In the genomic region with DNA sequence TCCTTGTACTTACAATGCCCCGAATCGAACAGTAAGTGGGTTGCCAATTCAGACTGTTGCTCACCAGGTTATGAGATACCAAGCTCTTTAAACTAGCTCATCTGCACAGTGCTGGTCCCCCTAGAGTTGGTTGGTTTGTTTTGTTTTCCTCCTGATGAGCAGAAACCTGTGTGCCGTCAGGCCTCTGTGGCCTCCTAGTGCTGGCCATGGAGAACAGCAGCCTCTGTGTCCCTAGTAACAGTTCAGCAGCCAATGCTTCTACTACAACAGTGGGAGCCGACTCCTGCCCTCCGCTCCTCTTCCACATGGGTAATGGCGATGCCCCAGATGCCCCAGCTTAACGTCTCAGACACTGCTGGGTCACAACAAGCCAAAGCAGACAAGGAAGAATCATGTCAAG, we compare ENCODE assay signal across 9 mouse cellular contexts.
DNase-seq lines count a peak whose midpoint lies in the region; ATAC-seq and TF ChIP-seq lines count a peak whose summit lies in the region.
"Had no signal": no experiment of that assay in that cellular context is flagged by ENCODE, and none has a peak within 500 bp of the region (broad histone marks: within the 10 kb centered on the region; RNA-seq: fewer than 3 reads in every experiment).

No protein-coding gene starts in this region.

- H3K27ac ChIP-seq in MEL (ENCODE audit: control insufficient read depth, low read depth, low read length): no peak overlapping the region
- H3K27ac ChIP-seq in cerebellum, adult 2 months (ENCODE audit: insufficient read depth, low read length): no peak overlapping the region
- no peak overlapping the region for H3K27ac ChIP-seq in stomach, embryonic 15.5 days
- H3K27ac ChIP-seq in limb, embryonic 10.5 days: no peak overlapping the region

- no peaks in the 10 kb centered on the region for H3K27me3 ChIP-seq in MEL (ENCODE audit: control insufficient read depth in 1 of 2, insufficient read depth in 2 of 2, low read length in 2 of 2)
- H3K27me3 ChIP-seq in cerebellum, adult 2 months (ENCODE audit: control insufficient read depth, insufficient read depth, low read length): no peaks in the 10 kb centered on the region
- H3K27me3 ChIP-seq in stomach, embryonic 15.5 days (replicated peaks): no peaks in the 10 kb centered on the region
- H3K27me3 ChIP-seq in limb, embryonic 10.5 days (ENCODE audit: low read depth, poor library complexity, severe bottlenecking): no peaks in the 10 kb centered on the region

- no peak overlapping the region for H3K9ac ChIP-seq in MEL (ENCODE audit: control insufficient read depth, low read depth, low read length, poor library complexity, severe bottlenecking)
- no peak overlapping the region for H3K9ac ChIP-seq in stomach, embryonic 15.5 days

- no peak overlapping the region for H3K4me2 ChIP-seq in stomach, embryonic 15.5 days

- peaks cover 3% of the 10 kb centered on the region; the same call in 1 of the 2 replicates for H3K79me2 ChIP-seq in MEL (ENCODE audit: control insufficient read depth, insufficient read depth, low read length, poor library complexity)

- no peaks in the 10 kb centered on the region for H3K4me1 ChIP-seq in MEL (ENCODE audit: control insufficient read depth in 1 of 2, insufficient read depth in 2 of 2, low read length in 2 of 2)
- H3K4me1 ChIP-seq in cerebellum, adult 2 months (ENCODE audit: control insufficient read depth, insufficient read depth, low read length): peaks cover 12% of the 10 kb centered on the region
- no peaks in the 10 kb centered on the region for H3K4me1 ChIP-seq in stomach, embryonic 15.5 days
- no peaks in the 10 kb centered on the region for H3K4me1 ChIP-seq in limb, embryonic 10.5 days

- TF ChIP-seq CTCF in MEL (IDR thresholded peaks at IDR 0.05 in 2 of 3, conservative IDR thresholded peaks at IDR 0.05 in 1 of 3; ENCODE audit: control insufficient read depth in 1 of 3, insufficient read depth in 1 of 3, low read depth in 2 of 3, low read length in 3 of 3, poor library complexity in 1 of 3, severe bottlenecking in 1 of 3): peak; percentile 43 to 60 (median 43)
- peak; percentile 63 for TF ChIP-seq CTCF in cerebellum, adult 2 months (IDR thresholded peaks at IDR 0.05; ENCODE audit: borderline replicate concordance, insufficient read depth, low read depth, low read length)

- no peak for TF ChIP-seq EP300 in MEL (IDR thresholded peaks at IDR 0.05; ENCODE audit: low read depth in 1 of 2, low read length in 2 of 2)

- TF ChIP-seq RAD21 in MEL (IDR thresholded peaks at IDR 0.05; ENCODE audit: low read depth, low read length): peak; percentile 49

- H3K4me3 ChIP-seq in MEL (ENCODE audit: control insufficient read depth in 1 of 2, insufficient read depth in 1 of 2, low read depth in 2 of 2, low read length in 2 of 2): no peak overlapping the region
- no peak overlapping the region for H3K4me3 ChIP-seq in cerebellum, adult 2 months (replicated peaks; ENCODE audit: insufficient read depth, low read depth, low read length)
- H3K4me3 ChIP-seq in stomach, embryonic 15.5 days (replicated peaks): no peak overlapping the region
- H3K4me3 ChIP-seq in limb, embryonic 10.5 days: no peak overlapping the region
- H3K4me3 ChIP-seq: erythroblast, embryonic 14.5 days had no signal

- DNase-seq in kidney, postnatal 10 days: peak; percentile 43
- no peak for DNase-seq in kidney, adult 11 months
- peak; percentile 55 for DNase-seq in MEL (ENCODE audit: low read depth, low spot score)
- DNase-seq in cerebellum, adult 2 months: peak; percentile 38 to 41
- DNase-seq in limb, embryonic 10.5 days (ENCODE audit: low spot score): no peak
- DNase-seq in right cerebral cortex, postnatal 36 days (ENCODE audit: low spot score in 2 of 2): no peak

- WGBS in cerebellum, adult 2 months: 44% methylated on average over 7 of the region's 7 CpGs
- WGBS in stomach, embryonic 15.5 days: 57% methylated on average over 7 of the region's 7 CpGs
- WGBS in limb, embryonic 10.5 days: 57% methylated on average over 7 of the region's 7 CpGs

- H3K9me3 ChIP-seq in MEL (replicated peaks; ENCODE audit: insufficient read depth, low read length): no peaks in the 10 kb centered on the region
- H3K9me3 ChIP-seq in stomach, embryonic 15.5 days: no peaks in the 10 kb centered on the region
- no peaks in the 10 kb centered on the region for H3K9me3 ChIP-seq in limb, embryonic 10.5 days (replicated peaks)

- TF ChIP-seq POLR2A in MEL (IDR thresholded peaks at IDR 0.05; ENCODE audit: control insufficient read depth in 1 of 2, insufficient read depth in 1 of 2, low read depth in 1 of 2, low read length in 2 of 2, poor library complexity in 1 of 2): no peak
- TF ChIP-seq POLR2A in cerebellum, adult 2 months (IDR thresholded peaks at IDR 0.05; ENCODE audit: borderline replicate concordance, insufficient read depth, low read length): no peak

- H3K36me3 ChIP-seq in MEL (ENCODE audit: control insufficient read depth in 1 of 2, insufficient read depth in 2 of 2, low read length in 2 of 2): peaks cover 0 to 6% of the 10 kb centered on the region in 2 experiments; a peak in 2 of 4 replicates
- H3K36me3 ChIP-seq in stomach, embryonic 15.5 days: no peaks in the 10 kb centered on the region
- no peaks in the 10 kb centered on the region for H3K36me3 ChIP-seq in limb, embryonic 10.5 days

- ATAC-seq in inflammation-experienced regulatory T-cells, adult 6 months: peak; percentile 28
- ATAC-seq in stomach, embryonic 15.5 days (ENCODE audit: insufficient read depth, low FRiP score, low read depth): peak; percentile 47; the same call in 1 of the 2 replicates

TF ChIP-seq in MEL, 35 proteins besides CTCF, POLR2A, EP300 and RAD21:
- TF ChIP-seq MEF2A (IDR thresholded peaks at IDR 0.05; ENCODE audit: extremely low read depth, insufficient replicate concordance, low read depth, low read length, poor library complexity, severe bottlenecking) (no peak), NRF1 (IDR thresholded peaks at IDR 0.05; ENCODE audit: insufficient read depth, low read depth, low read length, poor library complexity, severe bottlenecking) (no peak), GATA1 (IDR thresholded peaks at IDR 0.05; ENCODE audit: low read depth, low read length) (no peak), ZC3H11A (IDR thresholded peaks at IDR 0.05; ENCODE audit: low read depth, low read length) (0 out of 2 replicates have a peak, but pooled peaks have one; percentile 3), SMC3 (IDR thresholded peaks at IDR 0.05; ENCODE audit: low read depth, low read length) (peak; percentile 53), TCF12 (IDR thresholded peaks at IDR 0.05; ENCODE audit: low read depth, low read length) (no peak)

Comparison
In these comparisons a context has a peak if more than half of its experiments do, and no peak if none do; other contexts are left out.
1. DNase-seq: peak in kidney, postnatal 10 days (single experiment), MEL (single experiment) and cerebellum, adult 2 months (2 of 2); none in kidney, adult 11 months (single experiment), limb, embryonic 10.5 days (single experiment) and right cerebral cortex, postnatal 36 days (0 of 2).